Mouse (Mus musculus): ENCODE measurements around the gene Nhej1. TPM values are rescaled to one million over a fixed set of nuclear protein-coding genes. Genes with fewer than 3 reads are reported as not detected.

Gene Nhej1
- polyA plus RNA-seq, 1 experiment from 2014 or later, result 5.2 TPM

- Histone ChIP-seq H3K27me3 (ENCODE audit: control insufficient read depth, insufficient read depth, low read depth, low read length) (peaks cover 24% of the 10 kb centered on the region), H3K4me3 (ENCODE audit: low read depth, low read length) (peak within 1 kb of the TSS; percentile 41), H3K4me1 (ENCODE audit: control insufficient read depth, insufficient read depth, low read length) (no peaks in the 10 kb centered on the region), H3K36me3 (ENCODE audit: control insufficient read depth, insufficient read depth, low read length) (no peaks in the 10 kb centered on the region), H3K9me3 (replicated peaks; ENCODE audit: control insufficient read depth, low read length, poor library complexity, severe bottlenecking) (no peaks in the 10 kb centered on the region), H3K4me2 (ENCODE audit: low read length) (peak within 1 kb of the TSS; percentile 53), H3K27ac (ENCODE audit: low read length) (no peak within 1 kb of the TSS), H3K9ac (ENCODE audit: low read depth, low read length) (peak within 1 kb of the TSS; percentile 54; the same call in 1 of the 2 replicates)
- peak; percentile 82 for ATAC-seq
- WGBS, result under 1% methylated on average over 18 of the region's 18 CpGs
Observed at GRCm38 (mm10) chr1:74935402-74935801, 189.6 kb downstream of the Nhej1 start, which contains the start of gene Cfap65. Gene Cfap65 (minus strand): TSS chr1:74935599.

GRCm38 (mm10) chr1:74927621-74928296 lies 197.2 kb downstream of the Nhej1 start:
- H3K27me3 ChIP-seq (ENCODE audit: control insufficient read depth, insufficient read depth, low read depth, low read length), result peaks cover 12% of the 10 kb centered on the region
- H3K27ac ChIP-seq (ENCODE audit: low read length), result no peak overlapping the region
- H3K9ac ChIP-seq (ENCODE audit: low read depth, low read length), result no peak overlapping the region
- H3K4me3 ChIP-seq (ENCODE audit: low read depth, low read length), result no peak overlapping the region
- H3K4me2 ChIP-seq (ENCODE audit: low read length), result no peak overlapping the region
- H3K4me1 ChIP-seq (ENCODE audit: control insufficient read depth, insufficient read depth, low read length), result no peaks in the 10 kb centered on the region
- WGBS, result 83% methylated on average over 9 of the region's 9 CpGs
- ATAC-seq, result no peak
- no peaks in the 10 kb centered on the region for H3K36me3 ChIP-seq (ENCODE audit: control insufficient read depth, insufficient read depth, low read length)
- no peaks in the 10 kb centered on the region for H3K9me3 ChIP-seq (replicated peaks; ENCODE audit: control insufficient read depth, low read length, poor library complexity, severe bottlenecking)

- no peaks in the 10 kb centered on the region for H3K4me1 ChIP-seq (ENCODE audit: control insufficient read depth, insufficient read depth, low read length)
- no peak overlapping the region for H3K4me3 ChIP-seq (ENCODE audit: low read depth, low read length)
- no peak overlapping the region for H3K9ac ChIP-seq (ENCODE audit: low read depth, low read length)
- no peaks in the 10 kb centered on the region for H3K36me3 ChIP-seq (ENCODE audit: control insufficient read depth, insufficient read depth, low read length)
- no peak overlapping the region for H3K27ac ChIP-seq (ENCODE audit: low read length)
- no peak for ATAC-seq
- H3K27me3 ChIP-seq (ENCODE audit: control insufficient read depth, insufficient read depth, low read depth, low read length), result peaks cover 6% of the 10 kb centered on the region
- WGBS, result 34% methylated on average over 6 of the region's 6 CpGs
- H3K9me3 ChIP-seq (replicated peaks; ENCODE audit: control insufficient read depth, low read length, poor library complexity, severe bottlenecking), result no peaks in the 10 kb centered on the region
- H3K4me2 ChIP-seq (ENCODE audit: low read length), result no peak overlapping the region
Observed at GRCm38 (mm10) chr1:74926721-74927120, 198.3 kb downstream of the Nhej1 start.

GRCm38 (mm10) chr1:74924464-74924863 lies 200.5 kb downstream of the Nhej1 start:
- Histone ChIP-seq H3K9me3 (replicated peaks; ENCODE audit: control insufficient read depth, low read length, poor library complexity, severe bottlenecking) (no peaks in the 10 kb centered on the region), H3K9ac (ENCODE audit: low read depth, low read length) (no peak overlapping the region), H3K4me3 (ENCODE audit: low read depth, low read length) (no peak overlapping the region), H3K4me1 (ENCODE audit: control insufficient read depth, insufficient read depth, low read length) (no peaks in the 10 kb centered on the region), H3K36me3 (ENCODE audit: control insufficient read depth, insufficient read depth, low read length) (no peaks in the 10 kb centered on the region), H3K27ac (ENCODE audit: low read length) (no peak overlapping the region), H3K4me2 (ENCODE audit: low read length) (no peak overlapping the region), H3K27me3 (ENCODE audit: control insufficient read depth, insufficient read depth, low read depth, low read length) (peaks cover 3% of the 10 kb centered on the region)
- WGBS, result 64% methylated on average over 4 of the region's 4 CpGs
- no peak for ATAC-seq

Other genes starting within 250 kb of the Nhej1 start
- gene Fev, start 239.8 kb downstream of the Nhej1 start, polyA plus RNA-seq (2015; fragmentation: Nextera tagmentation; extraction: Ambion mirVana), result 1.6 and 2.9 TPM in 2 replicates
- gene Cryba2, start 232.1 kb downstream of the Nhej1 start, polyA plus RNA-seq (2015; fragmentation: Nextera tagmentation; extraction: Ambion mirVana), result 0.45 and 0.51 TPM in 2 replicates
- 1.3 and 1.4 TPM in 2 replicates for gene Cfap65, start 189.6 kb downstream of the Nhej1 start, polyA plus RNA-seq (2015; fragmentation: Nextera tagmentation; extraction: Ambion mirVana)
- 0.16 and 0.32 TPM in 2 replicates for gene Ihh, start 173.5 kb downstream of the Nhej1 start, polyA plus RNA-seq (2015; fragmentation: Nextera tagmentation; extraction: Ambion mirVana)
- gene Slc23a3, start 8.7 kb upstream of the Nhej1 start, polyA plus RNA-seq (2015; fragmentation: Nextera tagmentation; extraction: Ambion mirVana), result not detected in 2 replicates
- gene Cnppd1, start 17.5 kb upstream of the Nhej1 start, polyA plus RNA-seq (2015; fragmentation: Nextera tagmentation; extraction: Ambion mirVana), result 52.5 and 54.0 TPM in 2 replicates
- 134 and 138 TPM in 2 replicates for gene Retreg2, start 17.6 kb upstream of the Nhej1 start, polyA plus RNA-seq (2015; fragmentation: Nextera tagmentation; extraction: Ambion mirVana)
- 38.2 and 41.8 TPM in 2 replicates for gene Zfand2b, start 43.4 kb upstream of the Nhej1 start, polyA plus RNA-seq (2015; fragmentation: Nextera tagmentation; extraction: Ambion mirVana)
- gene Abcb6, start 55.2 kb upstream of the Nhej1 start, polyA plus RNA-seq (2015; fragmentation: Nextera tagmentation; extraction: Ambion mirVana), result 57.1 and 57.7 TPM in 2 replicates
- gene Ankzf1, start 67.0 kb upstream of the Nhej1 start, polyA plus RNA-seq (2015; fragmentation: Nextera tagmentation; extraction: Ambion mirVana), result 27.2 and 29.5 TPM in 2 replicates
- 59.0 and 60.8 TPM in 2 replicates for gene Atg9a, start 67.0 kb upstream of the Nhej1 start, polyA plus RNA-seq (2015; fragmentation: Nextera tagmentation; extraction: Ambion mirVana)
- 23.0 and 25.4 TPM in 2 replicates for gene Glb1l, start 85.6 kb upstream of the Nhej1 start, polyA plus RNA-seq (2015; fragmentation: Nextera tagmentation; extraction: Ambion mirVana)
- 147 and 154 TPM in 2 replicates for gene Stk16, start 85.6 kb upstream of the Nhej1 start, polyA plus RNA-seq (2015; fragmentation: Nextera tagmentation; extraction: Ambion mirVana)
- gene Tuba4a, start 94.7 kb upstream of the Nhej1 start, polyA plus RNA-seq (2015; fragmentation: Nextera tagmentation; extraction: Ambion mirVana), result 11.2 and 22.2 TPM in 2 replicates
- gene A630095N17Rik, start 106.9 kb upstream of the Nhej1 start, polyA plus RNA-seq (2015; fragmentation: Nextera tagmentation; extraction: Ambion mirVana), result not detected in 2 replicates
- 79.4 and 84.3 TPM in 2 replicates for gene Dnajb2, start 111.2 kb upstream of the Nhej1 start, polyA plus RNA-seq (2015; fragmentation: Nextera tagmentation; extraction: Ambion mirVana)
- 26.3 and 33.4 TPM in 2 replicates for gene Ptprn, start 139.3 kb upstream of the Nhej1 start, polyA plus RNA-seq (2015; fragmentation: Nextera tagmentation; extraction: Ambion mirVana)
- 209 and 241 TPM in 2 replicates for gene Resp18, start 153.2 kb upstream of the Nhej1 start, polyA plus RNA-seq (2015; fragmentation: Nextera tagmentation; extraction: Ambion mirVana)
- gene Dnpep, start 192.8 kb upstream of the Nhej1 start, polyA plus RNA-seq (2015; fragmentation: Nextera tagmentation; extraction: Ambion mirVana), result 136 and 145 TPM in 2 replicates
- 1.2 and 1.7 TPM in 2 replicates for gene Des, start 235.1 kb upstream of the Nhej1 start, polyA plus RNA-seq (2015; fragmentation: Nextera tagmentation; extraction: Ambion mirVana)

All from midbrain, embryonic 16.5 days (tissue).